Mouse (Mus musculus): ENCODE results near the gene Clpsl2.

DNA sequence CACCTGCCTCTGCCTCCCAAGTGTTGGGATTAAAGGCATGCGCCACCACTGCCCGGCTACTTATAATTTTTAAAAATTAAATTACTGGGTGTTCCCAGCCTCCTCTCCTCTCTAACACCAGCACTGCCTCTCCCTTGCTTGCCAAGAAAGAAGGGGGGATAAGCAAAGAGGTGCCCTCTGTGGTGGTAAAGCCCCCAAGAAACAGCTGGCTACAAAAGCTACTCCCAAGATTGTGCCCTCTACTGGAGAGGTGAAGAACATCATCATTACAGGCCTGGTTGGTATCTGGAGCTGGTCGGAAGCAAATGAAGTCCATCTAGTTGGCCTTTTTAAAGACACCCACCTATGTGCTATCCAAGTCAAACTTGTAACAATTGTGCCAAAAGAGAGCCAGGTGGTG lies 29.4 kb upstream of the Clpsl2 start:
- TF ChIP-seq POLR2A (IDR thresholded peaks at IDR 0.05; ENCODE audit: low read depth, low read length) = no peak
- TF ChIP-seq CTCF (IDR thresholded peaks at IDR 0.05; ENCODE audit: borderline replicate concordance, insufficient read depth, low read length) = no peak
